Mouse (Mus musculus): ENCODE measurements at regions not wholly inside any gene's neighbourhood (a gene's known extent, or its start where the extent isn't known, plus 50 kb on each side); places are given as distances from the start of the nearest gene placed in this dataset.
A peak's percentile ranks its signal among the peaks of the same experiment; 100 is the strongest.

GRCm38 (mm10) chr7:71412079-71412478 is 60.8 kb upstream of the Gm10295 start:
- DNase-seq (ENCODE audit: low spot score): peak; percentile 83

GRCm38 (mm10) chr7:71411293-71412011 is 60.2 kb upstream of the Gm10295 start:
- peak; percentile 70 for DNase-seq (ENCODE audit: low spot score)

GRCm38 (mm10) chr7:71409903-71410302 is 58.6 kb upstream of the Gm10295 start:
- DNase-seq (ENCODE audit: low spot score): no peak

GRCm38 (mm10) chr7:71409061-71409460 is 57.8 kb upstream of the Gm10295 start:
- no peak for DNase-seq (ENCODE audit: low spot score)

GRCm38 (mm10) chr7:71406283-71406682 is 55.0 kb upstream of the Gm10295 start:
- no peak for DNase-seq (ENCODE audit: low spot score)

Data from heart, adult 8-10 months (tissue).